Mouse (Mus musculus) erythroid progenitor cell, adult 5-6 weeks (primary cell): ENCODE results near the gene Dennd1a. TPM values are rescaled to one million over a fixed set of nuclear protein-coding genes. Genes with fewer than 3 reads are reported as not detected.
A peak's percentile ranks its signal among the peaks of the same experiment; 100 is the strongest.

ENCODE experiments used
- ATAC-seq: replicated peaks from 2 replicates; pipeline ENCODE4 v1.8.0; 2016; ENCODE audit warnings: moderate number of reproducible peaks, mild to moderate bottlenecking, moderate TSS enrichment, inconsistent platforms; ENCODE audit not compliant: poor library complexity, low FRiP score, severe bottlenecking
- total RNA-seq, 2 experiments: library from RNA; stranded (forward) in 1 of 2; stranded (reverse) in 1 of 2; fragments of 150-400 nt in 1 of 2; fragments of 186-747, 209-891 nt in 1 of 2; gene quantifications; 2 replicates each; pipeline versions ENCODE4 v1.2.3 to v1.2.4; 2015 to 2017; ENCODE audit warnings: low replicate concordance in 2 of 2

The Dennd1a gene
- total RNA-seq, 2 experiments from 2014 or later, result 34.8 to 52.1 TPM

DNA sequence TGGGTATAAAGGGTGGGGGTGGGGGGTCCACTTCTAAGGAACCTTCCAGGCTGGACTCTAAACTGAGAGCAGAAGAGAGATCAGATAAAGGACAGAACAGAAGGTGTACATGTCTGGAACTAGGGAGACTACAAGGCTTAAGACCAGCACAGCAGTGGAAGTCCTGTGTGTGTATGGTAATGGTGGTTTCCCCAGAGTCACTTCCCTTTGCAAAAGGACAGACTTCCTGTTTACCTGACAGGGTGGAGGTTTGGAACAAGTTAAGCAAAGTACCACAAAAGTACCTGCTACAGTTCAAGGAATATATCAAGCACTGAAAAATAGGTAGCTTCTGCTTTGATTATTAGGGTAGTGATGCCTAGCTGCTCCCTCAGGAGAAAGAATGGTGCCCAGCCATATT, 215.1 kb downstream of the Dennd1a start:
- no peak for ATAC-seq

DNA sequence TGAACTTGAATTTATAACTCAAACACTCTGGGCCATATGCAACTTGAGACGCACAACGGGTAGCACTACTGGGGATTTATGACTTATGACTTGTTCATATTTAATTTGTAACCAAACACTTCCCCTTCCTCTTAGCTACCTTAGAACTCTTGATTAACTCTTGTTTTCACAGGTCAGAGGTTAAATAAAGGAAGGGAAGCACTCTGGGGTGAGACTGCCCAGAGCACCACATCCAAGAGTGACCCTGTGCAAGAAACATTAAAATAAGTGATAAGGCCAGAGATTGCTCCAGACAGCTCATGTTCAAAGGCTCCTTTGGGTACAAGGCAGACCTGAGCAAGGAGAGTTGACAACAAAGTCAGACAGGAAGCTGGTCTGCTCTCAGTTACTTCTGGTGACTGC, 219.0 kb downstream of the Dennd1a start:
- no peak for ATAC-seq

DNA sequence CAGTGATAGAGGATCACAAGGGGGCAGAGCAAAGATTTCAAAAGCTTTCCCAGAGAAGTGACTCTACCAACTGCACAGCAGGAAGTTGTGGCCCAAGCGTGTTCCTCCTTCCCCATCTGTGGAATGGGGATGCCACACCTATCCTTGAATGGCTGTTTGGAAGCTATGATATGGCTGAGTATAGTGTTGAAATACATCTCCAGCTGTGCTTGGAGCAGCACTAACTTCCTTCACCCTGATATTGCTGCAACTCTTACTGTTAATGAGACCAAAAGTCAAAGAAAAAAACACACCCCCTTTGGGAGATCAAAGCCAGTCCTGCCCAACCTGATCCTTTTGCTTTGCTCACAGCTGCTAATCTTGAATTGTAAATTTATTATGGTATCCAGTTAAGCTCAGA, 221.3 kb downstream of the Dennd1a start:
- no peak for ATAC-seq

DNA sequence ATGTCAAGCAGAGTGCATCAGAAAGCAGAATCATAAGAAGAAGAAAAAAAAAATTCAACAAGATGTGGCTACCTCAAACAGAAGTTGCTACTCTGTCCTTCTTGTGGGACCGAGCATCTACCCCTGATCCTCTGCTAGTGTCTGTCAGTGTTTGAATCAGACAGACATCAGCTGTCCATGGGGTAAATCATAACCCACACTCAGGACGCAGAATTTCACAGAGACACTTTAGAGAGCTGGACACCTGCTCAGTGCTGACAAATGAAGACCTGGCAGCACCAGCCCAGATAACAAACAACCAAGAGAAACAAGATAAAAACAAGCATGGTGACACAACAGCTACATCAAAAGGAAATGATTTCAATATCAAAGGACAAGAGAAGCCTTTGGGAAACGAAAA, 222.9 kb downstream of the Dennd1a start:
- no peak for ATAC-seq

DNA sequence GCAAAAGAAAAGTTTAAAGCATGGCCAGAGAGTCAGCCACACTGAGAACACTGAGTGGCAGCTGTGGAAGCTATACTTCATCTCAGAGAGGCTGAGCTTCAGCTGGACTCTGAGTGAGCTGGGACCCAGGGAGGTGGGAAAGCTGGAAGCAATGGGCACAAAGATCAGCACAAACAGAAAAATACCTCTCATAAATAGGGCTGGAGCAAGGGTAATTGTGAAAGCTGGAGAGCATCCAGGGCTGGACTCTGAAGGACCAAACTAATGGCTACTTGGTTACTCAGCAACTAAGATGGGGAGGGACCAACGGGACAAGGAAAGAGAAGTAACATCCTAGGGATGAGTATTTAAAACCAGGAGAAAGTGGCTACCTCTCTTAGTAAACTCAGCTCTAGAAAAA, 225.0 kb downstream of the Dennd1a start:
- ATAC-seq, result no peak

DNA sequence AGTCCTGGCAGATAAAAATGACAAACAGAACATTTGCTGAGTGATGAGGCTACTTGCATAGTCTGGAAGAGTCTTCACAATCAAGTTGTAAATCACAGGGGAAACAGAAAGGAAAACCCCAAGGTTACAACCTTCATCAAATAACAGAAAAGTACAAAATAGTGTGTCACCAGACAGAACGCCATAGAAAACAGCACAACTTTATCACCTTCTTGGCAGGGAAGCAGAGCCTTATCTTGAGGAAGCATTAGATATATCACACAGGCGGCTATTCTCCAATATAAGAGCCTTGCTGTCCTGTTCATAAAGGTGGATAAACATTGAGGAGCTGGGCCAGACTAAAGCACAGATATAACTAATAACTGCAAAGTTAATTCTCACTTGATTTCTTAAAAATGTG, 225.7 kb downstream of the Dennd1a start:
- ATAC-seq, result no peak

DNA sequence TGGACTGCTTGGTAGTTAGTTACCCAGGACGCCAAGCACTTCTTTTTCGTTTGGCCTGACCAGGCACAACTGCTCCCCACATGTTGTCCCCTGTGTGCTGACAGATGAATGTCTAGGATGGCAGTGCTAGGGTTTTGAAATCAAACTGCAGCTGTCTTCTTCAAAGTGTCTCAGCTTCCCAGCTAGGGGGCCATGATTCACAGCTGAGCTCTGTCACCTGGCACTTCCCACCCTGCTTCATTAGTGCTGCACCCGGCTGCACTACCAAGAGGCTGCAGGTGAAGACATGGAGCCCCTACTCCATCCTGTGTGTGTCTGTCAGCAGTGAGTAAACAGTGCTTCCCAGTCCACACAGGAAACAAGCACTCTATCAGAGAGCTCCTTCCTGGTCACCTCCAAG, 234.8 kb downstream of the Dennd1a start:
- no peak for ATAC-seq

DNA sequence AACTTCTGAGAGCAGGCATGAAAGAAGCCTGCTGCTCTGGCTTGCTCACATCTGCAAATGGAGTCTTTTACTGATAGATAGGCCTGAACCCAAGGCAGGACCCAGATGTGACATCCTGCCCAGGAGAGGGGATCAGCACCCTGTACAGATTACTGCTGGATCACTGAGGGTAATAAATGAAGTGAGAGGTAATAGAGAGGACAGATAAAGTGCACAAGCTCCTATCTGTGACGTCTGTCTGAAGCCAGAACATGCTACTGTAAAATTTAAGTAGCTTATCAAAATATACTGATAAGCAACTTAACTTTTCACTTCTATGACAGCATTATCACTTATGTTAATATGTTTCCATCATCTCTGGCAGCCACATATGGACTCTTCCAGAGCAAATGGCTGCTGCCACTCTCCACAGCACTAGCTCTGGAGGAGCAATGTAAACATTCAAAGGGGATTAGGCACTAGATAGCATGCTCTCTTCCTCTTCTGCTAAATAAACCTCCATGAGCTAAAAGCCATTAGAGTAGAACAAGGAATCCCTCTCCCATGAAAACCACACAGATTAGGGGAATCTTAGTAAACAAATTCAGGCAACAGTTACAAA, 235.6 kb downstream of the Dennd1a start:
- no peak for ATAC-seq

DNA sequence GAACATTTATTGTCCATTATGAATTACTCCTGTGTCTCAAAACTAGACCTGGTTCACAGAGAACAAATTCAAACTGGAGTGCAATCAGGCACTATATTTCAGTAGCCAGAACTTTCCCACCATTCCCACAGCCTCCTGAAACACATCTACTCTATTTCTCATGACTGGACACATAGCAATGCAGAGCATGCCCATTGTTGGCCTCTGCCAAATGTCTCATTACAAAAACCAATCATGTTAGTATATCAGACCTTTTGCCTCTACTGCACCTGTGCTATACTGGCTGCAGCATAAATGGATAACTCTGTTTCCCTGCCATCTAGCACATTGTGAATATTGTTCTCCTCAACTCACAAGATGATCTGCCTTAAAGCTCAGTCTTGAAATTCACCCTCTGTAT, 238.2 kb downstream of the Dennd1a start:
- ATAC-seq, result no peak

DNA sequence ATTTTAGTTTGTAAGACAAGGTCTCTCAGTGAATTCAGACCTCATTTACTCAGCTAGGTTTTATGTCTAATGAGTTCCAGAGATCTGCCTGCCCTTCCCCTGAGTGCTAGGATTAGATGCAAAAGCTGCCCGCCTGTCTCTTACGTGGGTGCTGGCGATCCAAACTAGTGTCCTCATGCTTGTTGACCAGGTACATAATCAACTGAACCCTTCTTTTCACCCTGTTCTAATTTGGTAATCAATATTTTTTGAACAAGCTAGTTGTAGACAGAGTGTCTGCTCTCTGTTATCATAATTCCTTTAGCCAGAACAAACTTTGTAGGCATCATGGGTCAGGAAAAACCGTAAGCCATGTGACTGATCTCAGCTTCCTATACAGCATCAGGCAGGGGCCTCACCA, 241.9 kb downstream of the Dennd1a start:
- no peak for ATAC-seq

DNA sequence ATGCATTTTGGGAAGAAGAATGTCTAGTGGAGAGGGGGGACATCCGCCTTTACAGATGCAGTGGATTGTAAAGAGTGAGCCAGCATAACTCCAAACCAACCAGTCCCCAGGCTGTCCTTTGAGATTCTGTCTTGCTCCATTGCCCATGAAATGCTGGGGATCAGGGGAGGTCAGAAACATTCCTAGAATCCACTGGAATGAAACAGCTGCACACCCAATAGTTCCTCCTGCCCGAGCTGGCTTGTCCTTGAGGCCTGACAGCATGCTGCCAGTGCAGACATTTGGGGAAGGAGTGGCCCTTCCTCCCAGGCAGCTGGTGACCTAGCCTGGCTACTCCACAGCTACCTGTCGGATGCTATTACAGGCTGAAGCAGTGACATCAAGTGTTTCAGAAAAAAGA, 246.3 kb downstream of the Dennd1a start:
- ATAC-seq, result no peak

DNA sequence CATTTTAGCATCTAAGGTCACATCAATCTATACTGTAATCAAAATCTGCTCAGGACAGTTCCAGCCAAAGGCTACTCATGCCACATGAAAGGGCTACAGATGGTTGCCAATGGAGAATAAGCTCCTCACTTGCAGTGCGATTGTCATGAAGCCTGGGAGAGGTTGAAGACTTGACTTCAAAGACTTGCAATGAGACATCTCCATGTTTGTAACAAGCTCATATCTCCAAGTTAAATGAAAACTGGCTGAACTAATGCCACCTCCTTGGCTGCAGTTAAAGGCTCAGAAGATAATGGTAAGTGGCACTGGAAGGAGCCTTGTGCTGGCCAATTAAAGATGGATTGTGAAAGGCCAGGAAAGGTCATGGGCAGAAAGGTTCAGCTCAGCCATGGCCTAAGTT, 247.6 kb downstream of the Dennd1a start:
- no peak for ATAC-seq

DNA sequence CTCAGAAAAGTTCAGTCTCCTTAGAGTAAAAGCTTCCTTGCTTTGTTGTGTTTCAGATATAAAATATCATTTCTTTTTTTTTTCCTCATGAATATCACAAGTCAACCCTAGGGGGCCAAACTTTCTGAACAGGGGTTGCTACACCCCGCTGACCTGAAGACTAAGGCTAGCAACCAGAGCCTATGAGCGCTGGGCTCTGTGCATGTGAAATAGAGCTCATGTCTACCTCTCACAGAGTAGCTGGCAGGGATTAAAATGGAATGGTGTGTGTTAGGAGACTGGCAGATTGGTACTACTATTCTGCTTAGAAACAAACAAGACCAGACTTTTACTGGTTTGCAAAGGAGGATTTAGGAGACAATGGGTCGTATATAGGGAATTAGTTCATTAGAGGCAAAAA, 258.9 kb downstream of the Dennd1a start:
- ATAC-seq, result no peak

DNA sequence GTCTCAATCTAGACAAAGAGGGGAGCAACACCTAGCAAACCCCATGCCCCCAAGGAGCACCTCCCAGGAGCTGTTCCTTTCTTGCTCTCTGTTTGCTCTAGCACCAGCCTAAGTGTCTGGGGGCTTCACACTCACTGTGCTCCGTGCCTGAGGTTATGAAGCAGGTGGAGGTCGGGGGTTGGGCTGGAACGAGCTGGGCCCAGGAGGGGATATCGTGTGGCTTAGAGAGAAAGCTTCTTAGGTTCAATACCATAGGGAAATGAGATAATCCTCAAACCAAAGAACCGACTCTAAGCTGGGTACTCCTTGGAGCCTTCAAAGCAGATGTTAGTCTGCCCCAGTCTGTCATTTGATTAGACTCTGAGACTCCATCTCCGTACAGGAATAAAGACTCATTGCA, 261.6 kb downstream of the Dennd1a start:
- no peak for ATAC-seq

DNA sequence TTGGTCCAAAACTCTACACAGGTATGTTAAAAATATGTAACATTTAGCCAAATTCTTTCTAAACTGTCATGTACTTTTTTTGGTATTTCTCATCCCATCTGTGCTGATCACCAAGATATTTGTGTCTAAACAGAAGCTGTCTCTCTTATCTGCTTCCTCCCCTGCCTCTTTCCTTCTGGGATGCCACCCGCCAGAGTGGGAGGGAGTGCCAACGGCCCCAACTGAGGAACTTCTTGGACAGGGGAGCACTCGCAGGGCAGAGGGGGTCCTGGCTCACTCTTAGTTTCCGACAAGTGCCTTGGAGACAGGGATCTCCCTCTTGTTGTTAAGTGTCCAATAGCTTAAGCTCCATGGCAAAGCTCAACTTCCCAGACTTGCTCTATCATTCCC, 263.5 kb downstream of the Dennd1a start:
- ATAC-seq, result no peak

DNA sequence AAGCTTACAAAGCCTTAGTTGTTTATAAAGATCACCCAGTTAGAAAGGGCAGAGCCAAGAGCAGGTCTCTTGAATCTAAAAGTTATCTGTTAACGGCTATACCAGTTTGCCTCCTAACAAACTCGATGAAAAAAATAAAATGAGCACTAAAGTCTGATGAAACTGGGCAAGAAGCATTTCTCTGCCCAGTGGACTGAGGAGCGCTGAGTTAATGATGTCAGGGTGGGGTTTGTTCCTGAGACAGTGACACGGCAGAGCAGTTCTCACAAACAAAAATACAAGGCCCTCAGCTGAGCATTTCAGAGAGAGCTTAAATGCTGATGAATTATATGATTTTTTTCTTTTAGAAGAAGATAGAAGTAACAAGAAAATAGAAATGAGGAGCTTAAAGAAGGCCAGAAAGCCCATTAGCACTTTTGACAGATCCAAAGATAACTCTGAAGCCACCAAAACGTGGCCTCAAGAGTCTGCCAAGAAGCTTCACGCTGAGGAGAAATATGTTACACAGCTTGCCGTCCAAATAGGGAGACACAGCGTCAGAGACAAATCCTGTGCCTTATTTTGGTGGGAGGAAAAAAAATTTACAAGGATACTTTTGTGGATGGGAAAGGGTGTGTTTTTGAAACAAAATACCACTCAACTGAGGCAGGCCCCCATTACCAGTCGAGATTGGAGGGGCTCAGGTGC, 264.0 kb downstream of the Dennd1a start:
- no peak for ATAC-seq

DNA sequence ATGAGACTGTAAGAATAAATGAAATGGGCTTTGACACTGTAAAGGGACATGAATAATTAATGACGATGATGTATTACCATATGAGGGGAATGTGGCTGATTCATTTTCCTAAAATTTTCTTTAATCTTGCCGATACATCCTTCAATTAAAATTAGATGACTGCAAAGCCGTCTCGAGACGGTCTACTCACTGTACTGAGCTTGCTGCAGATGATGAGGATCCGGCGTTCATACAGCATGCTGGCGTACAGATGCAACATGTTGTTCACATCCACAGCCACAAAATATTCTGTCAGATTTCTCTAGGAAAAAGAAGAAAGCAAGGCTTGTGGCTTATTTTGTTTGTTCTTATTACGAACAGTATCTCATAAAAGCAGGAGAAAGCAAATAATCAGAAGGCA, 266.0 kb downstream of the Dennd1a start:
- ATAC-seq, result no peak

DNA sequence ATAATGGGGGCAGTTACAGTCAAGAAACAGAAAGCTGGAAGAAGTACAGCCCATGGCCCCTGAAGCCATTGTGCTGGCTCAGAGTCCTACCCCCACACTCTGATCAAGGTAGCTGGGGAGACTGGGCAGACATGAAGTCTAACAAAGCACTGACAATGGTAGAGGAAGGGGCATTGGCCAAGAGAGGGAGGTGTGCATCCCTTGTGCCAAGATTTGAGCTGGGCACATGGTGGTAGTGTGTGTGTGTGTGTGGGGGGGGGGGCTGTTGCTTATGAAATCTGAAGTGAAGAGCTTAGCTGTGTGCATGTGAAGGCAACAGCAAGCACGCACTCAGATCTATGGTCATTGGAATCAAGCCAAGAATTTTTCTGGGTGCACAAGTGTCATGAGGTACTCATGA, 272.5 kb downstream of the Dennd1a start:
- no peak for ATAC-seq

DNA sequence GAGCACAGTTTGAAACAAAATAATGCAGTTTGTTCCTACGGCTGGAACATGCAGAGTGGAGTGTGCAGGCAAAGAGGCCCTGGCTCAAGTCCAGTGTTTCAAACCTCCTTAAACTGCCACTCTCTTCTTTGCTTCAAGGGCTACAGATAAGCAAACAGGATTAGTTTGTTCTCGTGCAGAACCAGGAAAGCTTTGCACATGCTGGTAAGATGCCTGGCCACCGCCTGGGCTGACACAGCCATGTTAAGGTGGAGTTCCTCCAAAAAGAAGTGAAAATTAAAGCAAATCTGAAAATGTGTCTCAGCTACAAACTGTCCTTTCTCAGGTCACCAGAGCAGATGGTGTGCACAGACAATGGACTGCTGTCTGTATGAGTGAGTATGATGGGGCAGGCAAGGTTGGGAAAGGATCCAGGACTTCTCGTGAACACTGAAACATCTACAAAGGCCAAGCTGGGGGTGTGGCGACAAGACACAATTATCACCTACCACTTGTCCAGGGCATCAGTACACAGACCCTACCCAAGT, 273.3 kb downstream of the Dennd1a start:
- no peak for ATAC-seq

DNA sequence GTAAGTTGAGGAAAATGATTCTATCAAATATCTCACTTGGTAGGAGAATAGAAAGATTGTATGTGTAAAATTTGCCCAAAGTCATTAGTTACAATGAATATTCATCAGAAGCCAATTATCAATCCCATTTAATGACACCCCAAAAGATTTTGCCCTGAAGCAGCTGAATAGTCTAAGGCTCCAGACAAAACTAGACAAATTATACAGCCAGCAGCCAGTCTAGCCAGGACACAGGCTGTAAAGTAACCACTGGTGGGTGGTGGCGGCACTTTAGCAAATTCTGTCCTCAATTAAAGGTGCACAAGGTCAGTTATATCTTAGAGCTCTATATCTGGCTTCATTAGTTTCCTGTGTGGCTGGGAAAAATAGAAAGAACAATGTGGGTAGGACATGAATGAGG, 280.0 kb downstream of the Dennd1a start:
- ATAC-seq, result no peak

DNA sequence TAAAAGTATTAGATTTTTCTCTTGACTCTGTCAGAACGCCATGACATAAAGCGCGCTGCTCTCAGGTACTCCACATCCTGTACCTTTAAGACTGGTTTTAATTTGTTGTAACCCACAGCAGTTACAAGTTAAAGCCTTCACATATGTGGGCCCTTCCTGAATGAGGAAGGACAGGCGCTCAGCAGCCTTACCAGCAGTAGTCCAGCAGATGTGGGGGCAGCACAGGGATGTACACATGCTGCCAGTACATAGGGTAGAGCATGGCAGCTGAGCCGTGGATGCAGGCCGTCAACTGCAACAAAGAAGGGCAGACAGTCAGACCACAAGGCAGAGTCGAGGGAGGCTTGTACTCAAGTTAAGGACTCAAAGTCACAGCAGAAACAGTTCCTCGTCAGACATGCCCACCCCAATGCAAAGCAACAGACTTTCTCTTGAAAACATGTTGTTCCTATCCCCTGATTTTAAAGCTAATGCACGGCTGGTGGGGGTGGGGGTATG, 284.0 kb downstream of the Dennd1a start:
- no peak for ATAC-seq

DNA sequence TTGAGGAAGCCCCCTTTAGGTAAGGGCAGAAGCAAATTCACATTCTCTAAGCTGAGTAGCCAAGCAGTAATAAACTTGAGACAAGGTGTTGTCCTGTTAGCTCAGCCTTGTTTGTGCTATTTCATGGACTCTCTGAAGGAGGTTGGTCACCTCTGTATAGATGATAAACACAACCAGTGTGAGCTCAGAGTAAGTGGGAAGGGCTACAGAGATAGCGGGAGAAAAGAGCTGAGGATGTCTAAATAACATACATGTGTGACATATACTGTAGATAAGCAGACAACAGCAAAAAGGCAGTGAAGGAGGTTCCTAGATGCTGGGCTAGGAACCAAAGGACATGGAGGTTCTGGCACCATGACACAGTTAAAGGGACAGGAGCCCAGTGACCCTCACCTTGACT, 286.2 kb downstream of the Dennd1a start:
- ATAC-seq, result peak; percentile 42; the same call in 1 of the 2 replicates
